Mouse (Mus musculus) liver, embryonic 14.5 days (tissue): ENCODE data around the gene Cers2.
"Not testable (repeated sequence)": the region's sequence is repeated elsewhere in the genome, so short reads cannot be mapped to it uniquely, and the experiment has no call there.

Source experiments
- CTCF ChIP-seq: IDR thresholded peaks from 2 replicates; pipeline ENCODE4 v1.5.1; 2016; ENCODE audit warnings: antibody characterized with exemption, low read depth, control low read depth
- EP300 ChIP-seq: IDR thresholded peaks from 2 replicates; pipeline ENCODE4 v1.6.1; 2016; ENCODE audit warnings: antibody characterized with exemption, low read depth

DNA sequence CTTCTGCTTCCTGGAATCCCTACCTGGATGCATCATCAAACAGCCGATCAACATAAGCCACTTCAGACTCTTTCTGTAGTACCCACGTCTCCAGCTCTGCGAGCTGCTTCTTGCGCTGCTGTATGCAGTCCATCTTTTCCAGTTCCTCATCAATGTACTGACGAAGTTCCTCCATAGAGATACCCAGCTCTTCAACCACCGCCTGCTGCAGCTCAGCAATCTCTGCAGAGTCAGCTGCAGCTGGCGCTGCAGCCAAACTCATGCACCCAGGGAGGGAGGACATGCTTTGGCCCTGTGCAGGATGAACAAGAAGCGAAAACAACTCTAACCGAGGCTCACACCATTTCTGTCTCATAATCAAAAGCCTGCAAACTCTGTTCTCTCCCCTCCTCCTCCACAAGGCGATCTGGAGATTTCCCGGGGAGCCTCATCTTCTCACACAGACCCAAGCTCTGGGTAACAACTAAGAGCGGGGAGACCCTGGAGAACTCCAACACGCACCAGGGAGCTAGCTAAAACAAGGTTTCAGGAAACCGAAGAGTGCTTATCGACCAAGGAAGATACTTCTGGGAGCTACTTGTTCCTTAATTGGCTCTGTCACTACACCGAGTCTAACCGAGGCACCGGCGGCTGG is 41.4 kb downstream of the Cers2 start:
- TF ChIP-seq CTCF, EP300: not testable (repeated sequence)
